Mouse (Mus musculus) thymus, adult 2 months (tissue): ENCODE results near the gene Hyal5.

Experiments used
- CTCF ChIP-seq: fragments of 200-500 bp; IDR thresholded peaks from 2 replicates; pipeline ENCODE4 v1.5.1; 2012; ENCODE audit warnings: mild to moderate bottlenecking, control low read depth, low read length, moderate library complexity, borderline replicate concordance; ENCODE audit not compliant: control insufficient read depth, poor library complexity, insufficient read depth; ENCODE audit errors: extremely low read depth
- POLR2A ChIP-seq: fragments of 200-500 bp; IDR thresholded peaks from 2 replicates; pipeline ENCODE4 v1.6.1; 2012; ENCODE audit warnings: mild to moderate bottlenecking, low read length, control low read depth, moderate library complexity; ENCODE audit not compliant: control insufficient read depth, poor library complexity, insufficient read depth; ENCODE audit errors: extremely low read depth

DNA sequence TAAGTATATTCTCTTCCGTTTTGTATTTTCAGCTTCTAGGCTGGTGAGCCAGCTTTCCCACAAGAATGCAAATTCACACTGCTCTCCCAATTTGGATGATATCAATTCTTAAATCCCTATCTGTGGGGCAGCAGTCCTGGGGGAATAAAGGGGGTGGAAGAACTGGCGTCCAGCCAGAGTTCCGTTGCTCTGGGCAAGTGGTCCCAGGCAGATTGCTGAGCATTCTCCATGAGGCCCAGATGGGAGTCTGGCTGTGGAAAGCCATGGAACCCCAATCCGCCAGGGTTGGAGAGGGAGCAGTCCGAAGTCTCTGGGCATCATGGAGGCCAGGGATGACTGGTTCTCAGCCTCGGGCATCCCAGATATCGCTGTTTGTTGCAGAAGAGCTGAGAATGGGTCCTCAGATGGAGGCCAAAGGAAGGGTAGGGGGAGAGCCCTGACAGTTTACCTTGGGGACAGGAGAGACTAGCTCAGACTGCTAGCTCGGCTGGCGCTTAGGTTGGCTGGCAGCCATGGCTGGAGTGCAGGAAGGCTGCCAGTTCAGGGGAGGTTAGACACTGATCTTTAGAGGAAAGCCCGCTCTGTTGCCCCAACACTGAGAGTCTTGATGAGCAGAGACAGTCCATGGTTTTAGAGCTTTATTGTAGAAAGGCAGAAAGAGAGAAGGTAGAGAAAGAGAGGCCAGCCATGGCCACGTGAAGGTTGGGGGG lies 67.4 kb downstream of the Hyal5 start:
- TF ChIP-seq POLR2A (no peak), CTCF (no peak)
